Mouse (Mus musculus) olfactory bulb, adult 2 months (tissue): ENCODE results near the gene Higd2a.

Experiments used
- CTCF ChIP-seq: fragments of 200-500 bp; IDR thresholded peaks from 2 replicates; pipeline ENCODE4 v1.5.1; 2012; ENCODE audit warnings: low read depth, mild to moderate bottlenecking, low read length, moderate library complexity; ENCODE audit not compliant: insufficient read depth
- POLR2A ChIP-seq: fragments of 200-500 bp; IDR thresholded peaks from 2 replicates; pipeline ENCODE4 v1.6.1; 2012; ENCODE audit warnings: mild to moderate bottlenecking, low read depth, low read length, moderate library complexity; ENCODE audit not compliant: insufficient read depth

- TF ChIP-seq CTCF: no peak
- TF ChIP-seq POLR2A: no peak
Observed at GRCm38 (mm10) chr13:54596107-54596690, 6.2 kb downstream of the Higd2a start.
